ENCODE assay signal across 8 mouse cellular contexts in genomic region chr4:150048038-150048437, GRCm38 (mm10). TPM values are rescaled to one million over a fixed set of nuclear protein-coding genes. Genes with fewer than 3 reads are reported as not detected.
DNase-seq lines count a peak whose midpoint lies in the region; ATAC-seq and TF ChIP-seq lines count a peak whose summit lies in the region.

No protein-coding gene starts in this region.

- H3K79me2 ChIP-seq in macrophage (ENCODE audit: inconsistent target) = peaks cover 43% of the 10 kb centered on the region

- H3K4me1 ChIP-seq in embryonic facial prominence, embryonic 10.5 days = peaks cover 29% of the 10 kb centered on the region
- peaks cover 16% of the 10 kb centered on the region for H3K4me1 ChIP-seq in heart, postnatal 0 days (ENCODE audit: control insufficient read depth, insufficient read depth)
- peaks cover 9% of the 10 kb centered on the region; the same call in 1 of the 2 replicates for H3K4me1 ChIP-seq in stomach, embryonic 16.5 days (ENCODE audit: control insufficient read depth, insufficient read depth, low read length)

- peak overlapping the region; percentile 65 for H3K4me3 ChIP-seq in embryonic facial prominence, embryonic 10.5 days
- peak overlapping the region; percentile 66 for H3K4me3 ChIP-seq in heart, postnatal 0 days (ENCODE audit: low read depth, low read length)
- H3K4me3 ChIP-seq in macrophage (ENCODE audit: inconsistent target) = peak overlapping the region; percentile 84
- peak overlapping the region; percentile 62 for H3K4me3 ChIP-seq in stomach, embryonic 16.5 days (replicated peaks; ENCODE audit: low read length)

- TF ChIP-seq EP300 in heart, postnatal 0 days (IDR thresholded peaks at IDR 0.05; ENCODE audit: low read depth) = no peak

- 0 out of 2 replicates have a peak, but pooled peaks cover 4% of the 10 kb centered on the region for H3K9me3 ChIP-seq in embryonic facial prominence, embryonic 10.5 days
- H3K9me3 ChIP-seq in heart, postnatal 0 days (replicated peaks; ENCODE audit: control insufficient read depth, low read length) = no peaks in the 10 kb centered on the region
- no peaks in the 10 kb centered on the region for H3K9me3 ChIP-seq in stomach, embryonic 16.5 days (replicated peaks; ENCODE audit: control insufficient read depth, low read length)

- H3K9ac ChIP-seq in heart, postnatal 0 days (replicated peaks; ENCODE audit: low read depth, low read length) = peak overlapping the region; percentile 61
- H3K9ac ChIP-seq in stomach, embryonic 16.5 days (ENCODE audit: low read length) = peak overlapping the region; percentile 76

- peak overlapping the region; percentile 69 for H3K27ac ChIP-seq in embryonic facial prominence, embryonic 10.5 days (replicated peaks)
- H3K27ac ChIP-seq in heart, postnatal 0 days (ENCODE audit: low read depth) = peak overlapping the region; percentile 30; the same call in 1 of the 2 replicates
- peak overlapping the region; percentile 64 for H3K27ac ChIP-seq in macrophage
- peak overlapping the region; percentile 29; the same call in 1 of the 2 replicates for H3K27ac ChIP-seq in stomach, embryonic 16.5 days (ENCODE audit: low read length)

- no peak for TF ChIP-seq CTCF in heart, postnatal 0 days (IDR thresholded peaks at IDR 0.05; ENCODE audit: low read depth)

- H3K36me3 ChIP-seq in embryonic facial prominence, embryonic 10.5 days (replicated peaks) = no peaks in the 10 kb centered on the region
- H3K36me3 ChIP-seq in heart, postnatal 0 days (replicated peaks; ENCODE audit: control insufficient read depth, insufficient read depth, low read length) = no peaks in the 10 kb centered on the region
- H3K36me3 ChIP-seq in macrophage (ENCODE audit: inconsistent target) = no peaks in the 10 kb centered on the region
- H3K36me3 ChIP-seq in stomach, embryonic 16.5 days (ENCODE audit: control insufficient read depth, insufficient read depth, low read length) = no peaks in the 10 kb centered on the region

- peak; percentile 59; the same call in 1 of the 2 replicates for ATAC-seq in heart, postnatal 0 days (ENCODE audit: insufficient read depth, low read depth)
- ATAC-seq in stomach, embryonic 16.5 days (ENCODE audit: insufficient read depth, low FRiP score) = peak; percentile 76; the same call in 1 of the 2 replicates

- peak; percentile 23 for DNase-seq in right cerebral cortex, postnatal 14 days
- no peak for DNase-seq in right cerebral cortex, postnatal 36 days (ENCODE audit: low spot score in 2 of 2)
- DNase-seq in embryonic facial prominence, embryonic 10.5 days (ENCODE audit: low spot score) = peak; percentile 67
- DNase-seq in heart, postnatal 0 days (ENCODE audit: low spot score) = peak; percentile 71
- DNase-seq in kidney, postnatal 25 days = peak; percentile 74 to 79
- DNase-seq in right cerebral cortex, postnatal 25 days = no peak

- under 1% methylated on average over 20 of the region's 20 CpGs for WGBS in embryonic facial prominence, embryonic 10.5 days
- under 1% methylated on average over 20 of the region's 20 CpGs for WGBS in heart, postnatal 0 days
- WGBS in macrophage (ENCODE audit: missing documents) = 2% methylated on average over 20 of the region's 20 CpGs
- WGBS in stomach, embryonic 16.5 days = 0% methylated on average over 20 of the region's 20 CpGs

- H3K27me3 ChIP-seq in embryonic facial prominence, embryonic 10.5 days (replicated peaks; ENCODE audit: low read depth, poor library complexity, severe bottlenecking) = peaks cover 76% of the 10 kb centered on the region
- peaks cover 26% of the 10 kb centered on the region for H3K27me3 ChIP-seq in heart, postnatal 0 days (ENCODE audit: control insufficient read depth, insufficient read depth, low read length)
- H3K27me3 ChIP-seq in stomach, embryonic 16.5 days (ENCODE audit: control insufficient read depth, insufficient read depth, low read length) = no peaks in the 10 kb centered on the region; the same call in 1 of the 2 replicates

- peak overlapping the region; percentile 92 for H3K4me2 ChIP-seq in heart, postnatal 0 days (ENCODE audit: low read depth, low read length)
- H3K4me2 ChIP-seq in stomach, embryonic 16.5 days (ENCODE audit: low read depth, low read length) = peak overlapping the region; percentile 83

RNA-seq across cellular contexts. Expression of gene Gpr157, which starts 39.1 kb away (rescaled TPM):
- 0.49 and 0.55 TPM in 2 replicates for polyA plus RNA-seq in embryonic facial prominence, embryonic 10.5 days (2016; fragmentation: Nextera tagmentation; extraction: Ambion mirVana)
- total RNA-seq in heart, postnatal 0 days (2014; rRNA removed; ENCODE audit: low replicate concordance) = 15.0 and 23.3 TPM in 2 replicates
- 4.3 and 4.5 TPM in 2 replicates for polyA plus RNA-seq in heart, postnatal 0 days (2015; fragmentation: Nextera tagmentation; extraction: Ambion mirVana)
- total RNA-seq in macrophage (2018; cell fraction: chromatin; rRNA removed) = 10 to 100 TPM in 12 of 26 experiments, 1 to 10 TPM in 14; 2.1 to 31.4 (median 9.7) TPM
- 10 to 100 TPM in 24 of 26 experiments, 1 to 10 TPM in 2; 7.8 to 45.0 (median 25.9) TPM for total RNA-seq in macrophage (2018; cell fraction: cytosol; rRNA removed)
- 10 to 100 TPM in 23 of 26 experiments, 1 to 10 TPM in 3; 4.7 to 51.1 (median 21.1) TPM for total RNA-seq in macrophage (2018; cell fraction: nucleus; rRNA removed)
- polyA plus RNA-seq in macrophage (2018) = 14.0 to 24.4 TPM (median 22.6 TPM) in 3 replicates
- polyA plus RNA-seq in stomach, embryonic 16.5 days (2015; fragmentation: Nextera tagmentation; extraction: Ambion mirVana) = 1.5 TPM in 2 replicates

RNA-seq across cellular contexts. Expression of gene H6pd, which starts 39.2 kb away (rescaled TPM):
- 4.9 and 5.3 TPM in 2 replicates for polyA plus RNA-seq in embryonic facial prominence, embryonic 10.5 days (2016; fragmentation: Nextera tagmentation; extraction: Ambion mirVana)
- total RNA-seq in heart, postnatal 0 days (2014; rRNA removed; ENCODE audit: low replicate concordance) = 25.7 and 35.2 TPM in 2 replicates
- 7.1 and 7.3 TPM in 2 replicates for polyA plus RNA-seq in heart, postnatal 0 days (2015; fragmentation: Nextera tagmentation; extraction: Ambion mirVana)
- 10 to 100 TPM in 10 of 26 experiments, 1 to 10 TPM in 16; 1.4 to 23.8 (median 6.3) TPM for total RNA-seq in macrophage (2018; cell fraction: chromatin; rRNA removed)
- total RNA-seq in macrophage (2018; cell fraction: cytosol; rRNA removed) = 10 to 100 TPM; 11.4 to 32.2 (median 18.9) TPM
- total RNA-seq in macrophage (2018; cell fraction: nucleus; rRNA removed) = 10 to 100 TPM in 25 of 26 experiments, 1 to 10 TPM in 1; 7.6 to 43.4 (median 25.0) TPM
- polyA plus RNA-seq in macrophage (2018) = 19.3 to 30.3 TPM (median 22.0 TPM) in 3 replicates
- polyA plus RNA-seq in stomach, embryonic 16.5 days (2015; fragmentation: Nextera tagmentation; extraction: Ambion mirVana) = 14.9 and 15.2 TPM in 2 replicates

Comparison
In these comparisons a context has a peak if more than half of its experiments do, and no peak if none do; other contexts are left out.
1. DNase-seq: peak in right cerebral cortex, postnatal 14 days (single experiment), embryonic facial prominence, embryonic 10.5 days (single experiment), heart, postnatal 0 days (single experiment) and kidney, postnatal 25 days (2 of 2); none in right cerebral cortex, postnatal 36 days (0 of 2) and right cerebral cortex, postnatal 25 days (single experiment).
2. Peak in every context shown above with its lines, with median percentiles within 50 percentile points of each other: H3K27ac ChIP-seq and H3K4me3 ChIP-seq.